Mouse (Mus musculus): ENCODE results near the gene Tmem239.
"Not testable (repeated sequence)": the region's sequence is repeated elsewhere in the genome, so short reads cannot be mapped to it uniquely, and the experiment has no call there.

Gene Tmem239

DNA sequence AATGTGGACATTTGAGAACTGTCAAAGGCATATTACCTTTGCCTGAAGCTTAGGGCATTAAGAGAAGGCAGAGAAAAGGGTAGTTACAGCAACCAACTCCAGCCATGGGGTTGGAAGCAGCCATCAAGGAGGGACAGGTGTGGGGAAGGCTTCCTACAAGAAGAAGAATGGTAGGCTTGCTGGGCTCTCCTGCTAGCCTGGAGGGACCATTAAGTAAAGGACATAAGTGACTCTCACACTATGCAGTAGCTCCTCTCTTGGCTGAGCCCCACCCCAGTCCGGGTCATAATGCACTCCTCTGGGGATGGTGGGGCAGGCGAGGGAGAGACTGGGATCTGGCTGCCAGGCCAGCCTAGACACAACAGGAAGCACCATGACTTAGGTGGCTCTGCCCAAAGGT lies at the start of gene Tmem239:
Gene Tmem239, plus strand, starts transcription at position 301 of the 400 bp plus-strand sequence.
- no peak for DNase-seq (ENCODE audit: low spot score in 2 of 2)

GRCm38 (mm10) chr2:130357551-130357950 lies 48.7 kb upstream of the Tmem239 start:
- no peak for DNase-seq (ENCODE audit: low spot score in 2 of 2)

DNA sequence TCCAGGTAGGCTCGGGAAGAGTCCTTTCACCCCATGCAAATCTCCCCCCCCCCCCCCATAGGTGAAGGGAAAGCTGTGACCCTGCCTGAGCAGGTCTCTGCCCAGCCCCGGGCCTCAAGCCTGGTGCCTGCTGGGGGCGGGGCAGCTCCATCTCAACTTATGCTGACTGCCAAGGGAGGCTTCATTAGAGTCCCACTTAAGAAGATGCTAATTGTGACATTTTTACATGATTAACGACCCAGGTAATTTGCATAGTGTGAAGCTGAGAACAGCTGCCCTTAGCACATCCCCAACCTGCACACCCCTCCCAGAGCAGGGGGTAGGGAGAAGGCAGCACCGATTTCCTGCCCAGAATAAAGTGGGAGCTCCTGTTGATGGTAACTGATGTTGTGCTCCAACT lies 47.4 kb upstream of the Tmem239 start:
- DNase-seq (ENCODE audit: low spot score in 2 of 2): no peak

- peak in 1 of 2 experiments; percentile 40 for DNase-seq (ENCODE audit: low spot score in 2 of 2)
Observed at GRCm38 (mm10) chr2:130362511-130363026, 43.7 kb upstream of the Tmem239 start.

DNA sequence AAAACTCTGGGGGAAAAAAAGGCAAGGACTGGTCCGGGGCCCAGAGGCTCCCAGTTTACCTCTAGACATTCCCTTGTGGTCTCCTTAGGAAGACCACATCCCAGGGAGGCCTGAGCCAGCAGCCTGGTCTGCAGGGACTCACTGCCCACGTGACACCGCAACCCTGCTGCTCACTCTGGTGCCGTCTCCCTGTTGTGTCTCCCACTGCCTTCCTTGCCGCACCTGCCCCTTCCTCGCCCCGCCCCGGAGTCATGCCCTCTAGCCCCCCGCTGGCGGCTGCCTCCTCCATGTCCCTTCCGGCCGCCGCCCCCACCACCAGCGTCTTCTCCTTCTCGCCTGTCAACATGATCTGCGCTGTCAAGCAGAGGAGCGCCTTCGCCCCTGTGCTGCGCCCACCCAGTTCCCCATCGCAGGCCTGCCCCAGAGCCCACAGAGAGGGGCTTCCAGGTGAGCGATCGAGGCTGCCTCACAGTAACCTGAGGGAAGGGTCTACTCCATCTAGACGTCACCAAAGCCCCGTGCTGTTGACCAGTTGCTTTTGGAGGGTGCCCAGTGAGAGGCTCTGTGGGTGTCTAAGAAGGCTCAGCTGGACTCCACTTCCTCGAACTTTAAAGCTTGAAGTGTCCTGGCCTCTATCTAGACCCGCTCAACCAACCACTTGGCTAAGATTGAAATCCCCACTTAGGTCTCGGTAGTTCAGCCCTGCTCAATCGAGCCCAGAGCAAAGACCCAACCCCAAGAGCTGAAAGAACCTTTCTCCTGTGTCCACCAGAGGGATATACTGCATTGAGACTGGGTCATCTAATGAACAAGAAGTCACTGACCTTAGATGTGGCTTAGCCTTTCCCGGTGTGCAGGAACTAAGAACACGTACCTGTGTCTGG lies 40.8 kb upstream of the Tmem239 start:
- DNase-seq (ENCODE audit: low spot score in 2 of 2): no peak

GRCm38 (mm10) chr2:130367386-130367785 lies 38.9 kb upstream of the Tmem239 start:
- no peak for DNase-seq (ENCODE audit: low spot score in 2 of 2)

DNA sequence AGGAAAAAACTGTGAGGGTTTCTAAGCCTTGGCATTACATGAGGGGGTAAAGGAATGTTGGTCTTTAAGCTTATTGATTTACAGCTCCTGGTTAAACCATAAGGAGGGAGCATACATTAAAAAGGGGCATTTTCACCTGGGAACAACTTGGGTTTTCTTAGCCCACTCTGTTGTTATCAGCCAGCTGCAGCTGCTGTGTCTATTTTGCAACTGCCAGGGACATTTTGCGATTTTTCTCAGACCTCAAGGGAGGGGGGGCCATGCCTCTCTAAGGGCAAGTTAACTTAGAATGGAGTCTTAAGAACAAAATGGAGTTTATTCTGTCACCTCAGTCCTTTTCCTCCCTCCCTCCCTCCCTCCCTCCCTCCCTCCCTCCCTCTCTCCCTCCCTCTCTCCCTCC lies 33.3 kb upstream of the Tmem239 start:
- DNase-seq (ENCODE audit: low spot score in 2 of 2): not testable (repeated sequence)

DNA sequence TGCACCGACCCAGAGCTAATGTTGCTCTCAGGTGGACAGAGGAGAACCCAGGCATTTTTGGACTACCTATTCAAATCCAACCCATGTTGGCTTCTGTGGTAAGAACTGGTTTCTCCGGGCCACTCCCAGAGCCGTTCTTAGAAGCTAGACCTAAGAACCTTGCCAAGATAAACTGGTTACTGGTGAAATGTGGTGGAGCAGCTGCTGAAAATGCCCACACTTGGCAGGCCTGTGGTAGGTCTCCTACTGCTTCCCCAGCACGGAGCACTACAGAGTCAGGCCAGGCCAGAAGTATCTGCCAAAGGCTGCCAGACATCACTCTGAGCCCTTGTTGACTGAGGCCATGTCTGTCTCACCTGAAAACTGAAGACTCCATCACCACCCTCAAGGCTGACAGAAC lies 31.3 kb upstream of the Tmem239 start:
- no peak for DNase-seq (ENCODE audit: low spot score in 2 of 2)

- DNase-seq (ENCODE audit: low spot score in 2 of 2): no peak
Observed at GRCm38 (mm10) chr2:130383205-130383604, 23.1 kb upstream of the Tmem239 start.

DNA sequence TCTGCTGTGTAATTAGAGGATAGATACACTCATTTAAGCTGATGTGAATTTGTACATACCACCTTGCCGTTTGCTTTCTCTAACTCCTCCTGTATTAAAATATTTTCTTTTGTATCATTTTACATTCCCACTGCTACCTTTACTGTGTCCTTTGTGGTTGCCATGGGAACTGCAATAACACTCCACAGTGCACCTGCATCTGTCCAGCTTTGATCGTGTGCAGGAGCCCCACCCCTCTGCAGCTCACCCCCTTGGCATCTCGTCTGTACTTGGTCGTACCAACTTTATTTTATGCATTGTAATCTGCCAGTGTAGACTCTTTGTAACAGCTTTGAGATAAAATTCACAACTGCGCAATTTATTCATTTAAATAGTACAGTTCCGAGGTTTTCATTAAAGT lies 22.4 kb upstream of the Tmem239 start:
- no peak for DNase-seq (ENCODE audit: low spot score in 2 of 2)

GRCm38 (mm10) chr2:130386212-130386611 lies 20.1 kb upstream of the Tmem239 start:
- DNase-seq (ENCODE audit: low spot score in 2 of 2): no peak

- DNase-seq (ENCODE audit: low spot score in 2 of 2): no peak
Observed at GRCm38 (mm10) chr2:130388796-130389195, 17.5 kb upstream of the Tmem239 start.

DNA sequence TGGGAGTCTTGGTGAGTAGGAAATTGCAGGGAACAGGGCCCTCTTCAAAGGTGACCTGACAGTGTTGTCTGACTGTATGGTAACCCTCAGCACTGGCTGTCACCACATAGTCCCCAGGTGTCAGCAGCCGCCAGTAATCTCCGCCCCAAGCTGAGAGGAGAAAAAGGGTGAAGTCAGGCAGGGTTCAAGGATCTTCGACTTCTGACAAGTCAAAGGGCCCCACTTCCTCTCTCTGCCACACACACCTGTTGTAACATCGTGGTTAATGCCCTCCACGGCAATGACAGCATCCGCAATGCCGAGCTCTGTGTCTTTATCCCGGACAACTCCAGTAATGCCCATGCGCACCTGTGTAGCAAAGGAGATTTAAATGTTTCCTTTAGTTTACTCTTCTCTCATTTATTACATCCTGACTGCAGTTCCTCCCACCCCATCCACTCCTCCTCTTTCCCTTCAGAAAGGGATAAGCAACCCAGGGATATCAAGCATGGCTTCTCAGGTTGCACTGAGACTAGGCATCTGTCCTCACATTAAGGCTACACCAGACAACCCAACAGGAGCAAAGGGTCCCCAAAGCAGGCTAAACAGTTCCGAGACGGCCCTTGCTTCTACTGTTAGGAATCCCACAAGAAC lies 15.2 kb upstream of the Tmem239 start:
- no peak for DNase-seq (ENCODE audit: low spot score in 2 of 2)

DNA sequence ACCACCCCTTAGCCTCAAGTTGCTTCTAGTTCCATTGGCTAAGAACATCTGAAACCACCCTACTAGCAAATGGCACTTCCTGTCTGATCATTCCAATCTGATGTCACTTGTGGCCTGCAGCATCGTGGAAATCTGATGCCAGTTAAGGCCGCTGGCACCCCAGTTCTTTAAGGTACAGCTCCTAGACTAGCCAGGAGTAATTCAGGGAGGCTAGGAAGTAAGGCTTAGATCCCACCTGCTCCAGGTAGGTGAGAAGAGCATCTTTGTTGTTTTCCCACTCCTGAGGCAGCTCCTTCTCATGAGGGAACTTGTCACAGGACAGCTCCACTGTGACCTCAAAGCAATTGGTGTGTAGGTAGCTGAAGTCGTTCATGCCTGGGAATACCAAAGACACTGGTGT lies 13.4 kb upstream of the Tmem239 start:
- no peak for DNase-seq (ENCODE audit: low spot score in 2 of 2)

DNA sequence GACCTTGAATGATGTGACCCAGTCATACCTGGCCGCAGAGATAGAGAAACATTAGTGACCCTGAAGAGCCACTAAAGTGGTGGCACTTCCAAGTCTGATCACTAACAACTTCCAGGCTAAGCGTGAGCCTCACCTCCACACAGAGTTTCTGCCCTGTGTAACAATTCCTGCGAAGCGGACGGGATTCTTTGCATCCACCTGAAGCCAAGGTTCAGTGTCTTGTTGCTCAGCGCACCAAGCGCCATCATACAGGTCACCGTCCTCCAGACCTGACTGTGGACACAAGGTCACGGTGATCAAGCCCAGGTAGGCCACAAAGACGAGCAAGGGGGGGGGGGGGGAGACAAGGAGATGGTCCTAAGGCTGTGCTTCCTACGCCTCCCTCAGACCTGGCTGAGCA lies 10.6 kb upstream of the Tmem239 start:
- DNase-seq (ENCODE audit: low spot score in 2 of 2): no peak

DNA sequence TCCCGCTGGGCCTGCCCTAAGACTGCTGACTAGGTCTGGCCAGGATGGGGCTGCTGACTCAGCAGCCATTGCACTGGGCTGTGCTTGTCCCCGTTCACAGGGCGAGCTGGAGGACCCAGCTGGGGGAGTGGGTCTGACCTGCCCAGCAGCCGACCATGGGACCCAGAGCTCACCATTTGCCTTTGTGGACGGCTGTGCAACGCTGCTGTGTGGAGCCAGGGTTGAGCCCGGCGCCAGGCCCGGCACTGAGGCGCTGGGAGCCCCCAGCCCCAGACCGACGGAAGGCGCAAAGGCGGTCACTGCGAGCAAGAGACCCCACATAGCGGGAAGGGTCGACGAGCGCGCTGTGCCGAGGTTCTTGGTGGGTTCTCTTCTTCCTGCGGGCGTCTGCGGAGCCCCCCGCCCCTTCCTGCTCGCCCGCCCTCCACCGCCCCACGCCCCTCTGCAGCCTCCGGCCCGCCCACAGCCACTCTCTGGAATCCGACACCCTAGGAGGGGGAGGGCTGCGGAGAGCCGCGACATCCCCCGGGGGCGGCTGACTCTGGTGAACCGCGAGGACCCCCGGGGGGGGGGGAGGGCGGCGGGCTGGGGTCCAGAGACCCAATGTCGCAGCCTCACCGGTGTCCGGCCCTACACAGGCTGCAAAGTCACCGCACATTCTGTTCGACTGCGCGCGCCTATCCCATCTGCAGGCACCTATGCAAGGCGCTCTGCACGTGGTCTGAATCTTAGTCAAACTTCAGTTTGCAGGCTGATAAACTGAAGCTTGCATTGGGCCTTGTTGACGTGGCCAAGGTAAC lies 8.9 kb upstream of the Tmem239 start, which contains the start of gene Cpxm1:
Gene Cpxm1, minus strand, starts transcription at position 389 of the 800 bp plus-strand sequence.
- no peak for DNase-seq (ENCODE audit: low spot score in 2 of 2)

DNA sequence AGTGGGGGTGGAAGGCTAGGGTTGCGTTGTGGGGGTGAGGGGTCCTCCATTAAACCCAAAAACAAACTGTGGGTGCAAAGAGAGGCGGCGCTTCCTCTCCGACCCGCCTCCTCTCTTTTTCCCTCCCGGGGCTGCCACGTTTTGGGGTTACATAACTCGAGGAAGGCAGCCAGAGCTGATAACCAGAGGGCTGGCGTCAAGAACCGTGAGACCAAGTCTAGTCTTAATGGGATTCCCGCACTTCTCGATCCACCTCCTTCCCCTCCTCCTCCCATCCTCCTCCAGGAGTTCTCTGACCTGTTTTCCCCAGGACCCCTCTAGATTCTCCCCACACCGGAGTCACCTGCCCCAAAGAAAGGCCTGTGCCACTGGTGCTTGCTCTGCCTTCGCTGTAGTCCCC lies 8.2 kb upstream of the Tmem239 start:
- no peak for DNase-seq (ENCODE audit: low spot score in 2 of 2)

- no peak for DNase-seq (ENCODE audit: low spot score in 2 of 2)
Observed at GRCm38 (mm10) chr2:130400046-130400445, 6.2 kb upstream of the Tmem239 start.

- no peak for DNase-seq (ENCODE audit: low spot score in 2 of 2)
Observed at GRCm38 (mm10) chr2:130401891-130402290, 4.4 kb upstream of the Tmem239 start.

- no peak for DNase-seq (ENCODE audit: low spot score in 2 of 2)
Observed at GRCm38 (mm10) chr2:130404939-130405338, 1.3 kb upstream of the Tmem239 start, which contains the start of the genes Gm28372 and 1700020A23Rik. Gm28372 (plus strand) TSS chr2:130405239. 1700020A23Rik (plus strand) TSS chr2:130405259.

GRCm38 (mm10) chr2:130408194-130408593 lies 1.9 kb downstream of the Tmem239 start:
- no peak for DNase-seq (ENCODE audit: low spot score in 2 of 2)
